Mouse (Mus musculus) granulocyte monocyte progenitor cell, adult 5-6 weeks (primary cell): ENCODE data around the gene Nr1d1. TPM values are rescaled to one million over a fixed set of nuclear protein-coding genes. Genes with fewer than 3 reads are reported as not detected.

ENCODE experiments used
- ATAC-seq: replicated peaks from 2 replicates; pipeline ENCODE4 v1.8.0; 2016; ENCODE audit warnings: mild to moderate bottlenecking, moderate TSS enrichment, inconsistent platforms; ENCODE audit not compliant: poor library complexity, severe bottlenecking
- total RNA-seq, 2 experiments: library from RNA; stranded (forward) in 1 of 2; stranded (reverse) in 1 of 2; fragments of 200-712, 200-1000 nt in 1 of 2; fragments of >200 nt in 1 of 2; fragmentation: Nextera tagmentation in 1 of 2; gene quantifications; 2 replicates each; pipeline ENCODE4 v1.2.3; 2014 to 2017

The Nr1d1 gene
- total RNA-seq (2014; fragmentation: Nextera tagmentation) (2.3 and 2.8 TPM in 2 replicates), total RNA-seq (2017) (1.2 TPM in 1 of 2 replicates, not detected in the other)

DNA sequence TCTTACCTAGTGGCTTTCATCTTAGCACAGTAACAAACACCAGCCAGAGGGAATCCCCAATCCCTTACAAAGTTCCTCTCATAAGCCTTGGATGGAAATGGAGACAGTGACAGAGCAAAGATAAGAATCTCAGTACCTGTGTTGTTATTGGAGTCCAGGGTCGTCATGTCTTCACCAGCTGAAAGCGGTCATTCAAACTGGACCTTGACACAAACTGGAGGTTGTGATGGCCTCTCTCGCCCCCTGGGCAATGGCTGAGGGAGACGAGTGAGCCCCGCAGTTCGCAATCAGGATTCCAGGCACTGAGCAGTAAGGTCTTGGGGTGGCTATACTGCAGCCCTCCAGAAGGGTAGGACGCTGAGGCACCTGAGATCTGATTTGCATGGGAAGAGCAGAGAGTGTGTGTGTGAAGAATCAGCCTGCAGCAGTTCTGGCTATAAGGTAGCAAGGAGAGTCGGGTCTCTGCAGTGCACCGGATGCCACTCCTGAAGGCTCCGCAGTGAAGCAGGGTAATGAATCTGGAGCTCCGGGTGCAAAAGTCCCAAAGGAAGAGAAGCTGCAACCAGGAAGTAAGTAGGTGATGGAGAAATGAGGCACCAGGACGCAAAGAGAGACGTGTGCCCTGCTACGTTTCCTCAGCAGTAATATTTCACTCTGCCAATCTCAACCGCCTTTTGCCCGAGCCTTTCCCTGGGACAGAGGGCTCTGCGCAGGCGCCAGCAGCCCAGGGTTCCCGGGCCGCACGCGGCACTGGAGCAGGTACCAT lies at the start of gene Nr1d1:
Nr1d1 (minus strand) TSS at position 752 of the 766 bp plus-strand sequence.
- ATAC-seq = no peak

GRCm38 (mm10) chr11:98820968-98821367 lies 45.8 kb upstream of the Nr1d1 start:
- no peak for ATAC-seq

DNA sequence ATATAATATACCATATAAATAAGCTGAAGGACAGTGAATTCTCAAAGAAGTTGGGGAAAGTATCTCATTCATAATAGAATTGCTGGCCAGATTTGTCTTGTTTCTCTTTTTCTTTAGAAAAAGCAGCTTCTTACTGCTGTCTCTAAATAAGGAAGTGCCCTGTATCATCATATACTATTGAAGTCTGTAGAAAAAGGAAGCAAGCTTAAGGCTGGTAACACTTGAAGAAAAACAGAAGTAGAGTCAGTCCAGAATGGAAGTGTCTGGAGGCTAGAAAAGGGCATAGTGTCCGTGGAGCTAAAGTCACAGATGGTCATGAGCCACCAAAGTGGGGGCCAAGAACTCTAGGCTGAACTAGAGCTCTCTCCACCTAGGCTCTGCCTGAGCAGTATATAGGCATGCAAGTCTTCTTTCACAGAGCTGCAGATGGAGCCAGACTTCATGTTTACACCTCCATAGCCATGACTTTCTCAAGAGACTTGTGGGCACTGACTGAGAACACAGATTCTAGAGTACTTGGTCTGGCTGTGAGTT lies 41.6 kb upstream of the Nr1d1 start:
- peak; percentile 99 for ATAC-seq

DNA sequence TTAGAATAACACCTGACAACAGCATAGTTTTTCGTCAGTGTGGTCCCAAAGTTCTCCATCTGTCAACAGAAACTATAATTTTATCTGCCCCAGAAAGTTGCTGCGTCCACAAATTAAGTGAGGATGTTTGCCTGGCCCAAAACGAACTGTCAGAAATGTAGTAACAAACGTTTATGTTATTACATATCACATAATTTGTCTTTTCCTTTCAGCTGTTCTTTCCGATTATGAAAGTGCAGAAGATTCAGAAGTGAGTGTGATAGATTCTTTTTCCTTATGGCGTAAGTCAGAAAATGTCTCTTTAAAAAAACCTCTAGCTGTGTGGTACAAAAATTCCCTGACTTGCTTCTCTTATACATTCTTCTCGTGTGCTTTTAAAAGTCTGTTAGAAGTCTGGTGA lies 35.6 kb upstream of the Nr1d1 start:
- no peak for ATAC-seq

DNA sequence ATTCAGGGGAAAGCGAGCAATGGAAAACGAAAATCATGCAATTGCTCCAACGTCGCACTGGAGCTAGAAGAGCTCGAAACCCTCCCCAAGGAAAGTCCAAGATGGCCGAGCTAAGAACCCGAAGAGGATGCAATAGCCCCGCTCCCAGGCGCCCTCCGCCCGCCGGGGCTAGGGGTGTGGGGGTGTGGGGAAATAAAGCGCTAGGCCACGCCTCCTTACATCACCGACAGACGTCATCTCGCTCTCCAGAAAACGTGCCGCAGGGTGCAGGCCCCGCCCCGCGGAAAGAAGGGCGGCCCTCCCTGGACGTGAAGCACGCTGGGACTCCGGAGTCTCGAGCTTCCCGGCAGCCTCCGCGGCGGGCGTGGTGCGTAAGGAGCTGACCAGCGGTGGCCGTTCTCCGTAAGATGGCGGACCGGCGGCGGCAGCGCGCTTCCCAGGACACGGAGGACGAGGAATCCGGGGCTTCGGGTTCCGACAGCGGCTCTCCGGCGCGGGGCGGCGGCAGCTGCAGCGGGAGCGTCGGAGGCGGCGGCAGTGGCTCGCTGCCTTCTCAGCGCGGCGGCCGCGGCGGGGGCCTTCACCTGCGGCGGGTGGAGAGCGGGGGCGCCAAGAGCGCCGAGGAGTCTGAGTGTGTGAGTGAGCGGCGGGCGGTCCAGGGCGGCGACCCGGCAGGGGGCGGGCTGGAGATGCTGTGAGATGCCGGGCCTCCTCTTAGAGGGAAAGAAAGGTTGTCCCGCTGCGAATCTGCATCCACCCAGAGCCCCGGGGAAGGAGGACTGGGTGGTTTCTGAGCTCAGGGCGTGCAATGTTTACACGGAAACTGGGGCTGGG lies 34.5 kb upstream of the Nr1d1 start:
- peak; percentile 96 for ATAC-seq

- ATAC-seq = no peak
Measured at GRCm38 (mm10) chr11:98808417-98808816, 33.3 kb upstream of the Nr1d1 start.

- no peak for ATAC-seq
Measured at GRCm38 (mm10) chr11:98804605-98805004, 29.5 kb upstream of the Nr1d1 start, which contains the start of gene Casc3. Casc3 (plus strand) TSS chr11:98804905.

GRCm38 (mm10) chr11:98797909-98798308 lies 22.8 kb upstream of the Nr1d1 start:
- no peak for ATAC-seq

DNA sequence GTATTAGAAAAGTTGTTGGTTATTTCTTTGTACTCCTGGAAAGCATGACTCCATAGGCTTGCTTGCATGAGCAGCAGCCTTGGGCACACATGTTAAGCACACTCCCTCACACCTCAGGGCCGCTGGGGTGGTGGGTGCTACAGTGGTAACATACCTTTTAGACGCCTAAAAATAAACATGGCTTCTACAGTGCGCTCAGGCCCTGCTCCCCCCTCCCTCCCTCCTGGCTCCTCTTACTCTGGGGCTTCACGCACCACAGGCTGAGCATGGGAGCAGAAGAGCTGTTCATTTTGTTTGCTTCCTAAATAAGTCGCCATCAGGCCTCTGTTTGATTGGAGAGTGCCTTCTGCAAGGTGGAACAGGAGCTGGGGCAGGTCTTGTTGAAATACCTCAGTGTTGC lies 22.2 kb upstream of the Nr1d1 start:
- no peak for ATAC-seq

DNA sequence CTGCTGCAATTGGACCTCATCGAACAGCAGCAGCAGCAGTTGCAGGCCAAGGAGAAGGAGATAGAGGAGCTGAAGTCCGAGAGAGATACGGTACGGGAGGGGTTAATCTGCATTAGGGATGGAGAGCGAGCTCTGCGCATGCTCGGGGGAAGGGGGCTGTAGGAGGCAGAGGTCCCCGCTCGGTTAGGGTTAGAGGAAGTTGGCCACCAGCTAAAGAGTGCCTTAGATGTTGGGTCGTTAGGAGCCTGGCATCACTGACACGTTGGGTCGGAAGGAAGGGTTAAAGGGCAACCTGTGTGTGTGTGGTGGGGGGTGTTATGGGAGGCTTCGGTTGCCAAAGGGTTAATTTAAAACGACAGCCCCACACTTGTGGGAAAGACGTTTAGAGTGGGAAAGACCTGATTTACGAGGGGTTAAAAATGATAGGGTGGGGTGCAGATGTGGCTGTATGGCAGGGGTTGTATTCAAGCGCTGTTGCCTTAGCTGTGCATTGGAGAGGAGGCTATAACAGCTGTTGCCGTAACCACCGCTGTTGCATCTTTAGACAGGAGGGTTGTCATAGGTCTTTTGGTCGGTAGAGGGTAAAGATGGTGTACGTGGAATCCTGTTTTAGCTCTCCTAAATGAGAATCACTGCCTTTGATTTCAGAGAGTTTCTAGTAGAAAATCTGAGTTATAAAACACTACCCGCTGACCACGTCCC lies 21.5 kb upstream of the Nr1d1 start:
- peak; percentile 47 for ATAC-seq

DNA sequence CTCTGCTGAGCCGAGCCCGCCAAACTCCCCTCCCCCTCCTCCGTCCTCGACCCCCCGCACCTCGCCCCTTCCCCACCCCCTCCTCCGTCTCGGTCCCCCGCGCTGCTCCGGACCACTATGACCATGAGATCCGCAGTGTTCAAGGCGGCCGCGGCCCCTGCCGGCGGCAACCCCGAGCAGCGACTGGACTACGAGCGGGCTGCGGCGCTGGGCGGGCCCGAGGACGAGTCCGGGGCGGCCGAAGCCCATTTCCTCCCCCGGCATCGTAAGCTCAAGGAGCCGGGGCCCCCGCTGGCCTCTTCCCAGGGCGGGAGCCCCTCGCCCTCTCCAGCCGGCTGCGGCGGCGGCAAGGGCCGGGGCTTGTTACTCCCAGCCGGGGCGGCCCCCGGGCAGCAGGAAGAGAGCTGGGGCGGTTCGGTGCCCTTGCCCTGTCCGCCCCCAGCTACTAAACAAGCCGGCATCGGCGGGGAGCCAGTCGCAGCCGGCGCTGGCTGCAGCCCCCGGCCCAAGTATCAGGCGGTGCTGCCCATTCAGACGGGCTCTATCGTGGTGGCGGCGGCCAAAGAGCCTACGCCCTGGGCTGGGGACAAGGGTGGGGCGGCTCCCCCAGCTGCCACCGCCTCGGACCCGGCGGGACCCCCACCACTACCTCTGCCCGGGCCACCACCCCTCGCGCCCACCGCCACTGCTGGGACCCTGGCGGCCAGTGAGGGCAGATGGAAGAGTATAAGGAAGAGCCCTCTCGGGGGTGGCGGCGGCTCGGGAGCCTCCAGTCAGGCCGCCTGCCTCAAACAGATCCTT lies 20.8 kb upstream of the Nr1d1 start:
- peak; percentile 17; the same call in 1 of the 2 replicates for ATAC-seq

DNA sequence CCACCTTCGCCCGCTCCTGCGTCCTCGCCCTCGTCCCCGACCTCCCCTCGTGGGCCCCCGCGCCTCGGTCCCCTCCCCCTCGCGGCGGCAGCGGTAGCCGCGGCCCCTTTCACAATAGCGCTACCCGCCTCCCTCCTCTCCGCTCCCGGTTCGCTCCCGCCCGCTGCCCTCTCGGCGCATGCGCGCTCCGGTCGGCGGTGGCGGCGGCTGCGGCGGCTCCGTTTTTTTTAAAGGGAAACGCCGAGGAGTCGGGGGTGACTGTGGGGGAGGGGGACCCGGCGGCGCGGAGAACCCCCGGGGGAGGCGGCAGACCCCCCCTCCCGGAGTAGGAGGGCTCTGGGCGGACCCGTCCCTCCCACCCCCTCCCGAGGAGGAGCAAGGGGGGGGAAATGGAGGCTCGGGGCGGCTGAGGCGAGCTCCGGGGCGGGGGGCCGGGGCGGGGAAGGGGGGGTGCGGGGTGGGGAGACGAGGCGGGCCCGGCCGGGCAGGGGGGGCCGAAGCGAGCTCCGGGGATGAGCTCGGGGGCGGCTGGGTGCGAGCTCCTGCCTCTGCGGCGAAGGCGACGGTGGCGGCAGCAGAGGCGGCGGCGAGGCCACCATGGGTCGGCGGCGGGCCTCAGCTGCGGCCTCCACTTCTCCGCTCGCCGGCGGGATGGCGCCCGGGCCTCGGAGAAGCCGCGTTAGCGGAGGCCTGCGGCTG lies 20.0 kb upstream of the Nr1d1 start, which contains the start of gene Msl1:
Msl1 (plus strand) TSS at position 502 of the 699 bp plus-strand sequence.
- ATAC-seq = peak; percentile 71

DNA sequence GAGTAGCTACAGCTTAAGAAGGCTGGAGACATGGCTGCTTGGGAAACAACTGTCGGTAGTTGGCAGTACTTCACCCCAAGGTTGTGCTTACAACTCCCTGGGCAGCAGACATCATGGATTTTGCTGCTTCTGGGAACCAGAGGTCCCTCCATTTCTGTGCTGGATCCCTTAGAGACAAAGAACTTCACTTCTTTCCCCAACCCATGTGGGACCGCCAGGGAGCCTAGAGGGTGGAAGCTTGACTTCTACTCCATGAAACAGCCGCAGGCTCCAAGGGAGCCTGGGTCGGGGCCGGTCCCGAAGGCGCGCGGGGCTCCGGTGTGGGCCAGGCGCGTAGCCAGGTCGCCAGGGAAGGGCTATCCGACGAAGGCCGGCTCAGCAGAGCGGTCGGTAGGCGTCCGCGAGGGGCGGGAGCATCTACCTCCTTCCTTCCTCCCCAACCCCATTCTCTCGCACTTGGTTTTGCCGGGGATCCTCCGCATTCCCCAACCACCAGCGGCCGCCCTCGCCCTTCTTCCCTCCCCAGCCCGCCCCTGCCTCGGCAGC lies 19.4 kb upstream of the Nr1d1 start:
- ATAC-seq = peak; percentile 52

DNA sequence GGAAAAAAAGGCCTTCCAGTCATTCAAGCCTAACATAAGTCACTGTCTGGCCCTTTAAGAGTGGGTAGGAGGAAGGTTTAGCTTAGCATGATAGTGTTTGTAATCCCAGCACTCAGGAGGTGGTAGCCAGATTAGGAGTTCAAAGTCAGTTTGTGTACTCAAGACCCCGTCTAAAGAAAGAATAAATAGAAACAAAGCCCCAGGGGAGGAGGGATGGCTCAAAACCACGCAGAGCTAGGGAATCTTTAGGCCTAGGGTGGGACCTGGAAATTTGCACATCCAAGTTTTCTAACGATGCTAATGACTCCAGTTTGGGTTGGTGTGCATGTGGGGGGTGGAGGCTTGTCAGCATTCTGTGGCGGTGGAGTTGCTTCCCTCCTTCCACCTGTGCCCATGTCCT lies 16.9 kb upstream of the Nr1d1 start:
- no peak for ATAC-seq

GRCm38 (mm10) chr11:98791448-98791847 lies 16.3 kb upstream of the Nr1d1 start:
- no peak for ATAC-seq

DNA sequence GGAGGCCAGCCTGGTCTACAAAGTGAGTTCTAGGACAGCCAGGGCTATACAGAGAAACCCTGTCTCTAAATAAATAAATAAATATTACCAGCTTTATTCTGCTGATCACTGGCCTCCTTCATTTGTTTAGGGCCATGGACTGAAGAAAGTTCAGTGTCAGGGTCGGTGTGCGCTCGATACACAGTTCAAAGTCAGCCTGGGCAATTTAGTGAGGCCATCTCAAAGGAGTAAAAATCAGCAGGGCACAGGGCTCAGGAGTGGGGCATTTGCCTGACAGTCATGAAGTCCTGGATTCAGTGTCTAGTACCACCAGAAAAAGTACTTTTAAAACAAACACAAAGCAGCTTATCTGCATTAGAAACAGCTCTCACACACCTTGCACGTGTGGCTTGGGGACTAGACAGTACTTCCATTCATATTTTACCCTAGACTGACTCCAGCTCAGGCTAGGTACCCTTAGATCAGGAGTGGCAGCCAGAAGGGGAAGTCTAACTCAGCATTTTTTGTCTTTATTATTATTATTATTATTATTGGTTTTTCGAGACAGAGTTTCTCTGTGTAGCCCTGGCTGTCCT lies 15.6 kb upstream of the Nr1d1 start:
- ATAC-seq = no peak

- no peak for ATAC-seq
Measured at GRCm38 (mm10) chr11:98789824-98790223, 14.7 kb upstream of the Nr1d1 start.

DNA sequence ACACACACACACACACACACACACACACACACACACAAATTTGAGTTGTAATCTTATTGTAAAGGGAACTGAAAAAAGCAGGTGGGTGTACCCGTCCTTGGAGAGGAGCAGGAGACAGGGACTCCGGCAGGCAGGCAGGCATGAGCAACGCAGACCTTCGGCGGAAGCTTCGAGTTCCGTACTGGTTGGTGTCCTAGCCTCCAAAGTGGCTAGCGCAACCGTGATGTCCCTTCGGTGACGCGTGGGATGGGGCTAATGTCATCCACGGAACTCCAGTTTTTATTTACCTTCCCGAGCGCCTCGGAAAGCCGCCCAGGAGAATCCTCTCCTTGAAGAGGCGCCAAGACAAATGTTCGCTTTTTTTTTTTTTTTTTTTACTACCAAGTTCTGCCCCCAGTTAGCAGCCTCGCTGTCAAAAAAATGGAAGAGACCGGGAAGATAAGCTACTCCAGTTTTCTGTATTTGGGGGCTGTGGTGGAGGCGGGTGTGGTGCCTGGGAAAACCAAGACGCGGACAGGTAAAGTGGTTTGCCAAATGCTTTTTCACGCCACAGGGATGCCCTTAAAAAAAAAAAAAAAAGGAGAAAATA lies 14.2 kb upstream of the Nr1d1 start:
- peak; percentile 41 for ATAC-seq
